Mouse (Mus musculus) naive thymus-derived CD4-positive, alpha-beta T cell, adult 2 months (primary cell): ENCODE data around the gene Timm17b.
"Not testable (repeated sequence)": the region's sequence is repeated elsewhere in the genome, so short reads cannot be mapped to it uniquely, and the experiment has no call there.

ENCODE experiments used
- DNase-seq: peaks from one replicate; pipeline ENCODE4 v3.0.0-alpha.2; 2011; ENCODE audit warnings: low read depth

The Timm17b gene

GRCm38 (mm10) chrX:7898880-7899874, at the start of gene Timm17b, which contains the start of gene Pqbp1:
Gene Timm17b, plus strand, starts transcription at chrX:7899357.
Gene Pqbp1, minus strand, starts transcription at chrX:7899269.
- peak; percentile 93 for DNase-seq

GRCm38 (mm10) chrX:7854578-7854977, 44.6 kb upstream of the Timm17b start:
- DNase-seq, result peak; percentile 72

DNA sequence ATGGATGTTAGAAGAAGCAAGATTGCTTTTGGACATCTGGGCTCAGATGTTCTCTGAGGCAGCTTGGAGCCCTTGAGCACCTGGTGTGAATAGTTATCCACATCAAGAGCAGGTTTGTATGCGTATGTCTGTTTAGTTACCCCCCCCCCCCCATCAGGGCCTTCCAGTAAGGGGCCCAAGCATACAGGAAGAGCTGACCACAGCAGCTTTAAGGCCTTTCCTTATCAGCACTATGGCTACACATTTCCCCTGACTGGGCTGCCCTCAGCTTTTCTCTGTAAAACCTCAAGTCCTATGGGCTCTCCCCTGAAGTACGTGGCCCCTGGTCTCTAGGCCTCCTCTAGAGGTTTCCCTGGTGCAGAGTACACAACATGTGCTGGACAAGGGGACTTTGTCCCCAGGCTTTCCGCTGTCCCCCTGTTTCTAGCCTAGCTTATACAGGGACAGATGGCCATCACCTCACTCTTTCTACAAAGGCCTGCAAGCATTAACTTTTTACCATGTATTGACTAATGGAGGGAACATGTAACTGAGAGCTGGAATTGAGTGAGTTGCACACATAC, 39.9 kb upstream of the Timm17b start:
- DNase-seq, result no peak

- DNase-seq, result no peak
Observed at GRCm38 (mm10) chrX:7863181-7863580, 36.0 kb upstream of the Timm17b start.

DNA sequence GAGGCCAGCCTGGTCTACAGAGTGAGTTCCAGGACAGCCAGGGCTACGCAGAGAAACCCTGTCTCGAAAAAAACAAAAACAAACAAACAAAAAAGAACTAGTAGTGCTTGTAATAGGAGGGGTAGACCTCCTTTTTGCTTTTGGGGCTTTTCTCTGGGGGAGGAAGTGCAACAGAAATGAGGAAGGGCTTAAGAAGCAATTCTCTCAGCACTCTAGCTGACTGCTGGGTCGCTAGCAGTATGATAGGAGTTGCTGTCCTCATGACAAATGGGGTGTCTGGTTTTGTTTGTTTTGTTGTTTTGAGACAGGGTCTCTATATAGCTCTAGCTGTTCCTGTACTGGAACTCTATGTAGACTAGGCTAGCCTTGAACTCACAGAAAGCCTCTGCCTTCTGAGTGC, 34.6 kb upstream of the Timm17b start:
- DNase-seq, result peak; percentile 27

DNA sequence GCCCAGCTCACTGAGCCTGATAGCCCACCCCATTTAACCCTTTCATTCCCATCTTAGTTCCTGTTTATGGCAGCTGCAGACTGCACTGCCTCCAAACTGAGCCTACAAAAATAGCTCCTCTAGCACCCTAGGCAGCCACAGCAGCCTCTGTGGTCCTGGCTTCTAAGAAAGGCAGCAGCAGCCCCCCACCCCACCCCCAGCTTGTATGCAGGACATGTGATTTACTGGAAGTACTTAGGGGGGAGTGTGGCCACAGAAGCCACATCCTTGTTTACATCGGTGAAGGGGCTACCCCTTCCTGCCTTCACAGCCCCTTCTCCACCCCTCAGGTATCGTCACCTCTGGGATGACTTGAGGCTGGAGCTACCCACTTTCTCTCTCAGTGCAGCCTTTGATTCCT, 33.8 kb upstream of the Timm17b start:
- peak; percentile 72 for DNase-seq

- no peak for DNase-seq
Observed at GRCm38 (mm10) chrX:7865786-7866185, 33.4 kb upstream of the Timm17b start.

- DNase-seq, result no peak
Observed at GRCm38 (mm10) chrX:7867141-7867540, 32.0 kb upstream of the Timm17b start.

DNA sequence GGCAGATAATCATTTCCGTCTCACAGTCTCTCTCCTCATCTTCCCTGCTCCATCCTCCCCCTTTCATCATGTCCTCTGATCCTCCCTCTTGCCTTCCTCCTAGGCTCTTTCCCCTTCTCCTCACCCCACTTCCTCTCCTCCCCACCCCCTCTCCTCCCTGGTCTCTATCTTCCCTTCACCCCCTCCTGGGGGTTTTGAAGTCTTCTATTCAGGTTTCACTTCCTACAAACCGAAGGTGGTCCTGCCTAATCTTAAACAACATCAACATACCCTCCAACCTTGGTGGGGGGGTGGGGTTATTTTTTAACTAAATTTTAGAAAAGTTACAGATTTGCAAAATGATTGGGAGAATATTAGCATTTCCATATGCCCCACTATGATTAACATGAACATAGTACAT, 30.7 kb upstream of the Timm17b start:
- DNase-seq, result no peak

DNA sequence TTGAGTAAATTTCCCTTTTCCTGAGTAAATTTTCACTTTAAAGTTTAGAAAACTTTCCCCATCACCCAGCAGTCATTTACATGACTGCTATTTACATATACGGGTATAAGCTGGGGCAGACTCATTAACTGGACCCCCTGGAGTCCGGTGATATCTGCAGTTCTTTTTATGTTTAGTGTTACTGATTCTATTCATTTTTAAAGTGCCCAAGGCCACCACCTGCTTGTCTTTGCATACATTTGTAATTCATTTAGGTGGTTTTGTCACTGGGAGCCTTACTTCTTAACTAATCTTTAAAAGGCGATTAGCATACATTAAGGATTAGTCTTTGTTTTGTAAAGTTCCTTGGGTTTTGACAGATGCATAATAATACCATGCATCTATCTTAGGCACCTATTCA, 29.3 kb upstream of the Timm17b start:
- DNase-seq, result no peak

DNA sequence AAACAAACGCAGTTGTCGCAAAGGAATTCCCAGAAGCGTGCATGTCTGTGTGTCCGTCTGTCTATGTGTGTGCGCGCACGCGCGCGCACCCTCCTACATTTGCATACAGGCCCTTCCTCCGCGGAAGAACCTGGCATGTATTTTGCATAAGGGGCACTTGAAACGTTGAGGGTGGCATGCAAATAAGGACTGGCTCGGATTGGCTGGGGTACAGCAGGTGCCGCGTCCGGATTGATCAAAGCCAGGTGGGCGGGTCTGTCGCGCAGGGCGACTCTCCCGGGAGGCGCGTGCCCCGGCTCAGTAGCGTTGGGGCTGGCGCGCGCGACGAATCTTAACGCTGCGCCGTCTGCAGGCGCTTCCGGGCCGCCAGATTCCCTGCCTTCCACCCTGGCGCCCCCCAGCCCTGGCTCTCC, 21.1 kb upstream of the Timm17b start, which contains the start of gene Pim2:
TSS of gene Pim2 (plus strand) at position 256 of the 413 bp plus-strand sequence.
- peak; percentile 90 for DNase-seq

DNA sequence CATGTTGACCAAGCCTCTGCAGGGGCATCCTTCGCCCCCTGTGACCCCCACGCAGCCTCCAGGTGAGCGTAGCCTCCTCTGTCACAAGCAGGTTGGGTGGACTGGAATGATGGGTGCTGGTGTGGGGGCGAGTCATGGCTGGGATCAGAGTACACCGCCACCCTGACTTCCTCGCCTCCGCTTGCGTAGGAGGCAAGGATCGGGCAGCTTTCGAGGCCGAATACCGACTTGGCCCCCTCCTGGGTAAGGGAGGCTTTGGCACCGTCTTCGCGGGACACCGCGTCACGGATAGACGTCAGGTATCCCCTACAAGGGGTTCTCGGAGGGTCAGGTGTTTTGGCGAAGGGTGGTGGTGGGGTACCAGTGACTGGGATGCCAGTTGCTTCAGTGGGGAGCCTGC, 20.7 kb upstream of the Timm17b start:
- peak; percentile 56 for DNase-seq

DNA sequence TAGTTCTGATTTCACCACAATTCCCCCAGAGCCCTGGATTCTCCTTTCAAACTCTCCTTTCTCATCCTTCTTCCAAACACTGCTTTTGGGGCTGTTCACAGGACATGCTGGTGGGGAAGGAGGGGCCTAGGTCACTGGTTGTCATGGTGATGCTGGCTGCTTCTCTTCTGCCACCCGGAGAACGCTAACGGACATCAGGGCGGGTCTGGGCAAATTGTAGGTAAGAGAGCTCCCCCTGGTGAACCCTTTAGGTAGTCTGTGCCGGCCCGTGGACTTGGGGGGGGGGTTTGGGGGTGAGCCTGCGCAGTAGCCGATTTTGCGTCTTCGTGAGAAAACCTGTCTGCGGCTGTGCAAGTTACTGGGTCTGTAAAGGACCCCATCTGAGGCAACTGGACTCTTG, 19.3 kb upstream of the Timm17b start:
- DNase-seq, result peak; percentile 85

- peak; percentile 72 for DNase-seq
Observed at GRCm38 (mm10) chrX:7883841-7884567, 15.2 kb upstream of the Timm17b start, which contains the start of gene Slc35a2. Gene Slc35a2, plus strand, starts transcription at chrX:7884028.

DNA sequence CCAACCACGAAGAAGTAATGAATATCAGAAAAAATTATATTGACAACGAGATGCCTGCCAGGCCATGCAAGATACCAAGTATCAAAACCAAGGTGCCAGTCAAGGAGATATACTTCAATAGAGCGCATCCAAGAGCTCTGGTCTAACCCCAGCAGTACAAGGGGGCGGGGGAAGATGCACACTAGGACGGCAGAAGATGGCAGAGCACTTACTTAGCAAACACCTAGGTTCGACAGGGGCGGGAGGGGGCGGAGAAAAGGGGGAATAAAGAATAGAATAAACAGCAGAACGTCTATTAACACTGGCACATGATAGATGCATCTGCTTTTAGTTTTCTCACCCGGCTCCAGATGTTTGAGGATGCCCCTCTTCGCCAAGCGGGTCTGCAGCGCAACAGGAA, 946 bp upstream of the Timm17b start:
- DNase-seq, result no peak

- no peak for DNase-seq
Observed at GRCm38 (mm10) chrX:7904441-7904840, 5.3 kb downstream of the Timm17b start.

DNA sequence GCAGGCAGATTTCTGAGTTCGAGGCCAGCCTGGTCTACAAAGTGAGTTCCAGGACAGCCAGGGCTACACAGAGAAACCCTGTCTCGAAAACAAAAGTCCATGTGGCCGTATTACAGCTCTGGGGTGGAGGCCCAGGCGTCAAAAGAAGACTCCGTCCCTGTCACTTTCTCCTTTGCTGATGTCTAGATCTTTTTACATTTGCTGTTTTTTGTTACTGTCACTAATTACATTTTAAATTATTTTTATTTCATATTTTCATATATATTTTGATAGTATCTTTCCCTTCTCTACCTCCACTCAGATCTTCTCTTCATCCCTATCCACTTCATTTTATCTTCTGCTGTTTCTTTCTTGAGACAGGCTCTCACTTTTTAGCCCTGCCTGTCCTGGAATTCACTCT, 8.6 kb downstream of the Timm17b start, which contains the start of gene Gm10491:
TSS of gene Gm10491 (minus strand) at position 101 of the 400 bp plus-strand sequence.
- DNase-seq, result no peak

DNA sequence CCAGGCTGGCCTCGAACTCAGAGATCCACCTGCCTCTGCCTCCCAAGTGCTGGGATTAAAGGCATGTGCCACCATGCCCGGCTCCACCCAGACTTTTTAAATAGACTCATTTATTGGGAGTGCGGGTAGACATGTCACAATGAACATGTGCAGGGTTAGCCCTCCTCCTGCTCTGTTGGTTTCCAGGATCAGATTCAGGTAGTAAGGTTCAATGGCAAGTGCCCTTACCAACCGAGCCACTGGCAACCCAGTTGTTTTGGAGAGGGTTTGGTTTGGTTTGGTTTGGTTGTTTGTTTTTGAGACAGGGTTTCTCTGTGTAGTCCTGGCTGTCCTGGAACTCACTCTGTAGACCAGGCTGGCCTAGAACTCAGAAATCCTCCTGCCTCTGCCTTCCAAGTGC, 10.1 kb downstream of the Timm17b start, which contains the start of gene Gm10490:
TSS of gene Gm10490 (plus strand) at position 301 of the 400 bp plus-strand sequence.
- DNase-seq, result not testable (repeated sequence)

- no peak for DNase-seq
Observed at GRCm38 (mm10) chrX:7910473-7910872, 11.3 kb downstream of the Timm17b start.

- DNase-seq, result peak; percentile 27
Observed at GRCm38 (mm10) chrX:7915669-7916068, 16.5 kb downstream of the Timm17b start.

DNA sequence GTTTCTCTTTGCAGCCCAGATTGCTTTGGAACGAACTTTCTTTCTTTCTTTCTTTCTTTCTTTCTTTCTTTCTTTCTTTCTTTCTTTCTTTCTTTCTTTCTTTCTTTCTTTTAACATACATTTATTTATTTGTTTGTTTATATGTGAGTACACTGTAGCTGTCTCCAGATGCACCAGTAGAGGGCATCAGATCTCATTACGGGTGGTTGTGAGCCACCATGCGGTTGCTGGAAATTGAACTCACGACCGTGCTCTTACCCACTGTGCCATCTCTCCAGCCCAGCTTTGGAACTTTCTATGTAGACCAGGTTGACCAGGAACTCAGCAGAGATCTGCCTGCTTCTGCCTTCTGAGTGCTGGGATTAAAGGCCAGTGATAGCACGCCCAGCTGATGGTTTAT, 18.8 kb downstream of the Timm17b start:
- not testable (repeated sequence) for DNase-seq
